Mouse (Mus musculus): Measurements from ENCODE around the gene Upk3bl.

DNA sequence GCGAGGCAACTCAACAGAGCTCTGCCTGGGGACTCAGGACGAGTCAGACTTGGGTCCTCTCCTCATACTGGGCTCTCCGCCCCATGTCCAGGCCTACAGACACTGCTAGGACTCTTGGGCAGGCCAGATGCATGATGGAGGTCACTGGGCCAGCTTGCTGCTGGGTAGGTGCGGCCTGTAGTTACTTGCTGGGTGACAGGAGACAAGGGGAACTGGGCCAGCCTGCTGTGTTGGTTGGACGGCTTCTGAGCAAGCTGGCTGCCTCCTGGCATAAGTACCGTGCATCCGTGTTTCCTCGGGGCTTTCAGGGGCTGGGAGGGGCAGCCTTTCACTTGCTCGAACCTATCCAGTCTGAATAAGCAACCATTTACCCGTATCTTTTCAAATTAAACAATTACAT is 38.7 kb upstream of the Upk3bl start:
- no peak for TF ChIP-seq ZNF384 (IDR thresholded peaks at IDR 0.05; ENCODE audit: low read depth, low read length)
- TF ChIP-seq MAFK (IDR thresholded peaks at IDR 0.05; ENCODE audit: insufficient read depth, low read depth, low read length) = no peak
